8 mouse cellular contexts compared by ENCODE assay signal in genomic region chr14:55585566-55585960, GRCm38 (mm10). TPM values are rescaled to one million over a fixed set of nuclear protein-coding genes. Genes with fewer than 3 reads are reported as not detected.
DNase-seq lines count a peak whose midpoint lies in the region; ATAC-seq and TF ChIP-seq lines count a peak whose summit lies in the region.

No protein-coding gene starts in this region.

- no peaks in the 10 kb centered on the region for H3K27me3 ChIP-seq in lung, postnatal 0 days (replicated peaks; ENCODE audit: insufficient read depth, low read length)
- H3K27me3 ChIP-seq in hindbrain, embryonic 15.5 days, result no peaks in the 10 kb centered on the region
- no peaks in the 10 kb centered on the region for H3K27me3 ChIP-seq in midbrain, postnatal 0 days (ENCODE audit: insufficient read depth, low read length)

- peaks cover 12% of the 10 kb centered on the region; the same call in 1 of the 2 replicates for H3K36me3 ChIP-seq in lung, postnatal 0 days (ENCODE audit: insufficient read depth, low read length)
- H3K36me3 ChIP-seq in hindbrain, embryonic 15.5 days, result peaks cover 25% of the 10 kb centered on the region
- peaks cover 17% of the 10 kb centered on the region for H3K36me3 ChIP-seq in midbrain, postnatal 0 days (ENCODE audit: insufficient read depth, low read length)

- peak overlapping the region; percentile 47; the same call in 1 of the 2 replicates for H3K27ac ChIP-seq in lung, postnatal 0 days (ENCODE audit: low read length)
- no peak overlapping the region for H3K27ac ChIP-seq in cortical plate, adult 2 months (ENCODE audit: insufficient read depth, low read length)
- H3K27ac ChIP-seq in hindbrain, embryonic 15.5 days (replicated peaks), result 0 out of 2 replicates have a peak overlapping the region, but pooled peaks have one; percentile 32
- no peak overlapping the region; the same call in 1 of the 2 replicates for H3K27ac ChIP-seq in midbrain, postnatal 0 days (ENCODE audit: low read depth, low read length)

- TF ChIP-seq EP300 in lung, postnatal 0 days (IDR thresholded peaks at IDR 0.05), result no peak

- H3K9me3 ChIP-seq in lung, postnatal 0 days (ENCODE audit: low read length), result no peaks in the 10 kb centered on the region
- H3K9me3 ChIP-seq in hindbrain, embryonic 15.5 days, result no peaks in the 10 kb centered on the region
- H3K9me3 ChIP-seq in midbrain, postnatal 0 days (ENCODE audit: low read length), result no peaks in the 10 kb centered on the region

- H3K4me3 ChIP-seq in lung, postnatal 0 days (ENCODE audit: low read depth, low read length), result peak overlapping the region; percentile 57
- peak overlapping the region; percentile 95; the same call in 1 of the 2 replicates for H3K4me3 ChIP-seq in cortical plate, adult 2 months (ENCODE audit: insufficient read depth, low read length)
- peak overlapping the region; percentile 46 for H3K4me3 ChIP-seq in hindbrain, embryonic 15.5 days
- H3K4me3 ChIP-seq in midbrain, postnatal 0 days (ENCODE audit: low read depth, low read length), result peak overlapping the region; percentile 53

- peaks cover 4% of the 10 kb centered on the region; the same call in 1 of the 2 replicates for H3K4me1 ChIP-seq in lung, postnatal 0 days (ENCODE audit: insufficient read depth, low read depth, low read length)
- no peaks in the 10 kb centered on the region for H3K4me1 ChIP-seq in cortical plate, adult 2 months (ENCODE audit: control insufficient read depth, insufficient read depth, low read length)
- peaks cover 23% of the 10 kb centered on the region for H3K4me1 ChIP-seq in hindbrain, embryonic 15.5 days (replicated peaks)
- H3K4me1 ChIP-seq in midbrain, postnatal 0 days (ENCODE audit: insufficient read depth, low read length), result no peaks in the 10 kb centered on the region

- peak; percentile 18 for ATAC-seq in lung, postnatal 0 days
- no peak for ATAC-seq in hindbrain, embryonic 15.5 days (ENCODE audit: low FRiP score, low read depth)
- ATAC-seq in midbrain, postnatal 0 days (ENCODE audit: low FRiP score), result no peak

- intact Hi-C loops in left cerebral cortex, postnatal 10 days (cut with DNase I), result no loop called here

- no peak for DNase-seq in lung, postnatal 0 days (ENCODE audit: low spot score)
- DNase-seq in lung, adult 18-20 months, result no peak
- no peak for DNase-seq in midbrain, postnatal 0 days (ENCODE audit: low spot score)
- no peak for DNase-seq in adipocyte (ENCODE audit: low spot score)
- DNase-seq in left cerebral cortex, postnatal 10 days (ENCODE audit: extremely low spot score in 1 of 2, low spot score in 2 of 2), result no peak
- DNase-seq in kidney, postnatal 36 days, result no peak

- no peak overlapping the region for H3K9ac ChIP-seq in lung, postnatal 0 days (replicated peaks; ENCODE audit: low read depth)
- H3K9ac ChIP-seq in hindbrain, embryonic 15.5 days, result no peak overlapping the region
- no peak overlapping the region for H3K9ac ChIP-seq in midbrain, postnatal 0 days (replicated peaks; ENCODE audit: low read length, poor library complexity, severe bottlenecking)

- H3K4me2 ChIP-seq in lung, postnatal 0 days (replicated peaks; ENCODE audit: low read depth, low read length), result peak overlapping the region; percentile 81
- H3K4me2 ChIP-seq in hindbrain, embryonic 15.5 days, result peak overlapping the region; percentile 77
- peak overlapping the region; percentile 80 for H3K4me2 ChIP-seq in midbrain, postnatal 0 days (ENCODE audit: low read depth, low read length, poor library complexity, severe bottlenecking)

- TF ChIP-seq CTCF in lung, postnatal 0 days (IDR thresholded peaks at IDR 0.05), result no peak
- no peak for TF ChIP-seq CTCF in cortical plate, adult 2 months (IDR thresholded peaks at IDR 0.05; ENCODE audit: extremely low read depth, insufficient read depth, low read length)
- no peak for TF ChIP-seq CTCF in midbrain, postnatal 0 days (IDR thresholded peaks at IDR 0.05)

- WGBS in lung, postnatal 0 days, result 48% methylated on average over 6 of the region's 6 CpGs
- 58% methylated on average over 6 of the region's 6 CpGs for WGBS in hindbrain, embryonic 15.5 days
- 66% methylated on average over 6 of the region's 6 CpGs for WGBS in midbrain, postnatal 0 days

- no peak for TF ChIP-seq POLR2A in cortical plate, adult 2 months (IDR thresholded peaks at IDR 0.05; ENCODE audit: extremely low read depth, insufficient read depth, low read length)

RNA-seq across cellular contexts. Expression of gene Emc9, which starts 0.5 kb away (rescaled TPM):
- 18.3 and 18.9 TPM in 2 replicates for polyA plus RNA-seq in lung, postnatal 0 days (2015; fragmentation: Nextera tagmentation; extraction: Ambion mirVana)
- polyA plus RNA-seq in cortical plate, adult 2 months (2012; rRNA removed), result 51.9 and 55.3 TPM in 2 replicates
- polyA plus RNA-seq in hindbrain, embryonic 15.5 days (2015; fragmentation: Nextera tagmentation; extraction: Ambion mirVana), result 42.0 and 48.9 TPM in 2 replicates
- 36.3 and 38.9 TPM in 2 replicates for total RNA-seq in midbrain, postnatal 0 days (2014; rRNA removed)
- 74.3 and 78.8 TPM in 2 replicates for polyA plus RNA-seq in midbrain, postnatal 0 days (2015; fragmentation: Nextera tagmentation; extraction: Ambion mirVana)
- 10 to 100 TPM; 42.7 to 49.1 TPM for total RNA-seq in left cerebral cortex, postnatal 10 days (2021)

RNA-seq across cellular contexts. Expression of gene Psme2, which starts 5.3 kb away (rescaled TPM):
- polyA plus RNA-seq in lung, postnatal 0 days (2015; fragmentation: Nextera tagmentation; extraction: Ambion mirVana), result 308 and 312 TPM in 2 replicates
- polyA plus RNA-seq in cortical plate, adult 2 months (2012; rRNA removed), result 37.3 and 44.5 TPM in 2 replicates
- 178 and 204 TPM in 2 replicates for polyA plus RNA-seq in hindbrain, embryonic 15.5 days (2015; fragmentation: Nextera tagmentation; extraction: Ambion mirVana)
- total RNA-seq in midbrain, postnatal 0 days (2014; rRNA removed), result 62.8 and 69.6 TPM in 2 replicates
- polyA plus RNA-seq in midbrain, postnatal 0 days (2015; fragmentation: Nextera tagmentation; extraction: Ambion mirVana), result 157 and 184 TPM in 2 replicates
- total RNA-seq in left cerebral cortex, postnatal 10 days (2021), result 10 to 100 TPM; 56.3 to 67.2 TPM

RNA-seq across cellular contexts. Expression of gene Rnf31, which starts 5.9 kb away (rescaled TPM):
- 17.4 and 24.1 TPM in 2 replicates for polyA plus RNA-seq in lung, postnatal 0 days (2015; fragmentation: Nextera tagmentation; extraction: Ambion mirVana)
- 22.5 and 24.7 TPM in 2 replicates for polyA plus RNA-seq in cortical plate, adult 2 months (2012; rRNA removed)
- polyA plus RNA-seq in hindbrain, embryonic 15.5 days (2015; fragmentation: Nextera tagmentation; extraction: Ambion mirVana), result 20.1 and 25.7 TPM in 2 replicates
- 19.8 and 26.7 TPM in 2 replicates for total RNA-seq in midbrain, postnatal 0 days (2014; rRNA removed)
- polyA plus RNA-seq in midbrain, postnatal 0 days (2015; fragmentation: Nextera tagmentation; extraction: Ambion mirVana), result 20.4 and 23.0 TPM in 2 replicates
- total RNA-seq in left cerebral cortex, postnatal 10 days (2021), result 10 to 100 TPM; 33.3 to 45.4 TPM

RNA-seq across cellular contexts. Expression of gene Psme1, which starts 7.6 kb away (rescaled TPM):
- polyA plus RNA-seq in lung, postnatal 0 days (2015; fragmentation: Nextera tagmentation; extraction: Ambion mirVana), result 215 and 219 TPM in 2 replicates
- polyA plus RNA-seq in cortical plate, adult 2 months (2012; rRNA removed), result 50.2 and 61.4 TPM in 2 replicates
- 221 and 222 TPM in 2 replicates for polyA plus RNA-seq in hindbrain, embryonic 15.5 days (2015; fragmentation: Nextera tagmentation; extraction: Ambion mirVana)
- total RNA-seq in midbrain, postnatal 0 days (2014; rRNA removed), result 119 and 147 TPM in 2 replicates
- polyA plus RNA-seq in midbrain, postnatal 0 days (2015; fragmentation: Nextera tagmentation; extraction: Ambion mirVana), result 268 and 288 TPM in 2 replicates
- total RNA-seq in left cerebral cortex, postnatal 10 days (2021), result 10 to 100 TPM; 83.0 to 84.9 TPM

RNA-seq across cellular contexts. Expression of gene Fitm1, which starts 10.1 kb away (rescaled TPM):
- polyA plus RNA-seq in lung, postnatal 0 days (2015; fragmentation: Nextera tagmentation; extraction: Ambion mirVana), result 1.3 and 1.5 TPM in 2 replicates
- polyA plus RNA-seq in cortical plate, adult 2 months (2012; rRNA removed), result not detected in 2 replicates
- 0.17 and 0.41 TPM in 2 replicates for polyA plus RNA-seq in hindbrain, embryonic 15.5 days (2015; fragmentation: Nextera tagmentation; extraction: Ambion mirVana)
- 0.33 and 0.80 TPM in 2 replicates for total RNA-seq in midbrain, postnatal 0 days (2014; rRNA removed)
- 0.16 and 0.17 TPM in 2 replicates for polyA plus RNA-seq in midbrain, postnatal 0 days (2015; fragmentation: Nextera tagmentation; extraction: Ambion mirVana)
- total RNA-seq in left cerebral cortex, postnatal 10 days (2021), result not detected

Comparison
In these comparisons a context has a peak if more than half of its experiments do, and no peak if none do; other contexts are left out.
1. H3K27ac ChIP-seq: peak in lung, postnatal 0 days (single experiment) and hindbrain, embryonic 15.5 days (single experiment); none in cortical plate, adult 2 months (single experiment) and midbrain, postnatal 0 days (single experiment).
2. Peak in every context shown above with its lines, with median percentiles within 50 percentile points of each other: H3K4me2 ChIP-seq and H3K4me3 ChIP-seq.